Comparison of ENCODE assay signal across 12 mouse cellular contexts in genomic region chr8:114814769-114815736, GRCm38 (mm10).
DNase-seq lines count a peak whose midpoint lies in the region; ATAC-seq lines count a peak whose summit lies in the region.
"Had no signal": no experiment of that assay in that cellular context is flagged by ENCODE, and none has a peak within 500 bp of the region (broad histone marks: within the 10 kb centered on the region; RNA-seq: fewer than 3 reads in every experiment).

No protein-coding gene starts in this region.

- no peak overlapping the region; the same call in 1 of the 2 replicates for H3K27ac ChIP-seq in forebrain, embryonic 13.5 days

- H3K9me3 ChIP-seq in forebrain, embryonic 13.5 days (replicated peaks), result no peaks in the 10 kb centered on the region; the same call in 1 of the 2 replicates

- no peak overlapping the region for H3K4me2 ChIP-seq in forebrain, embryonic 13.5 days

- peak; percentile 59 for ATAC-seq in monocyte, adult 5-6 weeks (replicated peaks; ENCODE audit: insufficient number of reproducible peaks, low FRiP score, low TSS enrichment, poor library complexity, severe bottlenecking)
- ATAC-seq in forebrain, embryonic 13.5 days, result no peak
- ATAC-seq: forebrain, postnatal 0 days had no signal

- no peaks in the 10 kb centered on the region for H3K36me3 ChIP-seq in forebrain, embryonic 13.5 days (ENCODE audit: poor library complexity, severe bottlenecking)

- intact Hi-C loops in heart, postnatal 25 days (cut with DNase I), result no loop called here
- intact Hi-C loops in left cerebral cortex, postnatal 25 days (cut with DNase I), result loop anchor here (10.0 kb wide), 1 partner anchor 340 kb away; no protein-coding TSS in a partner anchor

- H3K27me3 ChIP-seq in forebrain, embryonic 13.5 days, result no peaks in the 10 kb centered on the region

- H3K4me1 ChIP-seq in forebrain, embryonic 13.5 days, result peaks cover 7% of the 10 kb centered on the region; the same call in 1 of the 2 replicates

- no peak overlapping the region for H3K9ac ChIP-seq in forebrain, embryonic 13.5 days
- H3K9ac ChIP-seq: forebrain, postnatal 0 days had no signal

- H3K4me3 ChIP-seq in forebrain, embryonic 13.5 days, result no peak overlapping the region
- H3K4me3 ChIP-seq: myocyte had no signal

- 83% methylated on average over 10 of the region's 10 CpGs for WGBS in forebrain, embryonic 13.5 days

- DNase-seq in heart, adult 8-10 months (ENCODE audit: low spot score), result peak; percentile 24
- DNase-seq in heart, postnatal 25 days (ENCODE audit: low spot score), result no peak
- DNase-seq in T-cell, adult 2 months (ENCODE audit: low spot score), result peak; percentile 86
- DNase-seq in induced T-regulatory cell, adult 2 months (ENCODE audit: low read depth), result peak; percentile 73
- no peak for DNase-seq in left cerebral cortex, postnatal 25 days (ENCODE audit: low spot score in 2 of 2)
- no peak for DNase-seq in layer of hippocampus, postnatal 14 days (ENCODE audit: low spot score in 2 of 2)
- DNase-seq: adrenal gland, adult 2 months; forebrain, postnatal 0 days; kidney, adult 11 months had no signal

Comparison
In these comparisons a context has a peak if more than half of its experiments do, and no peak if none do; other contexts are left out.
1. DNase-seq: peak in heart, adult 8-10 months (single experiment), T-cell, adult 2 months (single experiment) and induced T-regulatory cell, adult 2 months (single experiment); none in heart, postnatal 25 days (single experiment), left cerebral cortex, postnatal 25 days (0 of 2) and layer of hippocampus, postnatal 14 days (0 of 2).